Mouse (Mus musculus) CH12.LX (cell line): ENCODE data around the gene Dnajc6. TPM values are rescaled to one million over a fixed set of nuclear protein-coding genes. Genes with fewer than 3 reads are reported as not detected.

Source experiments
- DNase-seq: peaks from one replicate; pipeline ENCODE4 v3.0.0-alpha.2; 2013; ENCODE audit errors: extremely low read depth
- H3K27ac ChIP-seq: 2 replicates; pipeline ENCODE4 v1.5.1; 2012; ENCODE audit warnings: low read depth, mild to moderate bottlenecking, control low read depth, moderate library complexity; ENCODE audit not compliant: insufficient read depth
- H3K27me3 ChIP-seq: replicated peaks from 2 replicates; pipeline ENCODE3; 2012; ENCODE audit warnings: inconsistent platforms
- H3K36me3 ChIP-seq, 2 experiments: replicated peaks in 1 of 2; 2 replicates each; pipeline versions ENCODE3 to v1.6.1; 2012; ENCODE audit warnings: inconsistent platforms in 1 of 2, low read length in 1 of 2, mild to moderate bottlenecking in 1 of 2, mixed read lengths in 1 of 2, moderate library complexity in 1 of 2; ENCODE audit not compliant: control insufficient read depth in 1 of 2, insufficient read depth in 1 of 2
- H3K4me1 ChIP-seq, 2 experiments: 2 replicates each; pipeline ENCODE4 v1.6.1; 2012; ENCODE audit warnings: inconsistent platforms in 1 of 2, moderate library complexity in 1 of 2; ENCODE audit not compliant: insufficient read depth in 2 of 2, control insufficient read depth in 1 of 2
- H3K4me2 ChIP-seq: 2 replicates; pipeline ENCODE4 v1.6.1; 2012; ENCODE audit warnings: low read depth, mild to moderate bottlenecking, control low read depth; ENCODE audit not compliant: poor library complexity, insufficient read depth, severe bottlenecking
- H3K4me3 ChIP-seq, 3 experiments: fragments of 150-350 bp in 1 of 3; sonication (generic) in 1 of 3; replicated peaks in 1 of 3; 2 replicates each; pipeline versions ENCODE3 to v1.5.1; 2011 to 2012; ENCODE audit warnings: low read depth in 2 of 3, low read length in 2 of 3, mild to moderate bottlenecking in 2 of 3, moderate library complexity in 2 of 3, control low read depth in 1 of 3, improper control_type of control experiment in 1 of 3, inconsistent platforms in 1 of 3, mixed read lengths in 1 of 3; ENCODE audit not compliant: poor library complexity in 1 of 3
- H3K79me2 ChIP-seq: replicated peaks from 2 replicates; pipeline ENCODE4 v1.6.1; 2012; ENCODE audit warnings: mild to moderate bottlenecking, moderate library complexity; ENCODE audit not compliant: control insufficient read depth, poor library complexity, insufficient read depth, severe bottlenecking; ENCODE audit errors: extremely low read depth
- H3K9ac ChIP-seq: 2 replicates; pipeline ENCODE4 v1.6.1; 2012; ENCODE audit warnings: low read depth, mild to moderate bottlenecking, control low read depth, moderate library complexity; ENCODE audit not compliant: insufficient read depth
- H3K9me3 ChIP-seq: replicated peaks from 2 replicates; pipeline ENCODE3; 2012; ENCODE audit warnings: low read length, inconsistent platforms, mixed read lengths
- CHD1 ChIP-seq: IDR thresholded peaks from 2 replicates; pipeline ENCODE4 v1.6.1; 2012; ENCODE audit warnings: low read depth, low read length, improper control_type of control experiment, inconsistent platforms
- ETS1 ChIP-seq: conservative IDR thresholded peaks from 2 replicates; pipeline ENCODE4 v1.6.1; 2012; ENCODE audit warnings: low read depth, mild to moderate bottlenecking, inconsistent platforms, low read length, improper control_type of control experiment, moderate library complexity
- HCFC1 ChIP-seq: IDR thresholded peaks from 2 replicates; pipeline ENCODE4 v1.6.1; 2012; ENCODE audit warnings: low read depth, mild to moderate bottlenecking, inconsistent platforms, low read length, improper control_type of control experiment
- KAT2A ChIP-seq: IDR thresholded peaks from 2 replicates; pipeline ENCODE4 v1.6.1; 2012; ENCODE audit warnings: low read length, improper control_type of control experiment, inconsistent platforms; ENCODE audit not compliant: insufficient replicate concordance
- MAX ChIP-seq: IDR thresholded peaks from 2 replicates; pipeline ENCODE4 v1.6.1; 2011; ENCODE audit warnings: low read length, improper control_type of control experiment
- MAZ ChIP-seq: IDR thresholded peaks from 2 replicates; pipeline ENCODE4 v1.6.1; 2012; ENCODE audit warnings: low read depth, mild to moderate bottlenecking, inconsistent platforms, low read length, improper control_type of control experiment, moderate library complexity
- PAX5 ChIP-seq: IDR thresholded peaks from 2 replicates; pipeline ENCODE4 v1.6.1; 2012; ENCODE audit warnings: low read length, inconsistent platforms, mixed read lengths
- RCOR1 ChIP-seq: conservative IDR thresholded peaks from 2 replicates; pipeline ENCODE4 v1.6.1; 2012; ENCODE audit warnings: low read depth, mild to moderate bottlenecking, inconsistent platforms, low read length, improper control_type of control experiment
- UBTF ChIP-seq: IDR thresholded peaks from 2 replicates; pipeline ENCODE4 v1.6.1; 2012; ENCODE audit warnings: low read depth, mild to moderate bottlenecking, inconsistent platforms, low read length, improper control_type of control experiment, moderate library complexity
- USF1 ChIP-seq: IDR thresholded peaks from 2 replicates; pipeline ENCODE4 v1.6.1; 2014; ENCODE audit warnings: low read depth, mild to moderate bottlenecking, inconsistent platforms, low read length, improper control_type of control experiment
- ZMIZ1 ChIP-seq: IDR thresholded peaks from 2 replicates; pipeline ENCODE4 v1.6.1; 2012; ENCODE audit warnings: low read depth, mild to moderate bottlenecking, inconsistent platforms, low read length, improper control_type of control experiment
- ZNF384 ChIP-seq: IDR thresholded peaks from 2 replicates; pipeline ENCODE4 v1.6.1; 2012; ENCODE audit warnings: low read depth, low read length, improper control_type of control experiment, inconsistent platforms
- dilution Hi-C: fragments of 300-500 bp; cut with MboI; formaldehyde crosslinking; loops from 2 replicates; pipeline ENCODE4 v1.14.3; 2020; ENCODE audit warnings: low sequenced_read_pairs; ENCODE audit not compliant: extremely low pct_unique_long_range_greater_than_20kb, extremely low pct_ligation_motif_present
- in situ Hi-C: fragments of 300-500 bp; cut with MboI; formaldehyde crosslinking; loops from 3 replicates; pipeline ENCODE4 v1.14.3; 2019; ENCODE audit warnings: low sequenced_read_pairs, low pct_ligation_motif_present, low pct_unique_long_range_greater_than_20kb, mixed read lengths
- polyA plus RNA-seq: library from polyadenylated mRNA; unstranded; fragments of >175 nt; gene quantifications from 2 replicates; pipeline ENCODE4 v1.2.1, GENCODE M21; 2012; ENCODE audit warnings: low read depth; ENCODE audit not compliant: insufficient read length
- total RNA-seq, 2 experiments: library from RNA; depleted of rRNA; stranded (reverse); fragments of 300-350 nt in 1 of 2; fragments of >200 nt in 1 of 2; gene quantifications; 2 replicates each; pipeline ENCODE4 v1.2.3; 2012 to 2014

Gene Dnajc6
- total and polyA plus RNA-seq, 3 experiments: not detected

GRCm38 (mm10) chr4:101472767-101473166, 23.7 kb upstream of the Dnajc6 start:
- dilution Hi-C loops (no loop called here), in situ Hi-C loops (no loop called here)
- Histone ChIP-seq H3K79me2 (no peaks in the 10 kb centered on the region), H3K4me3 (no peak overlapping the region), H3K27me3 (no peaks in the 10 kb centered on the region), H3K36me3 (no peaks in the 10 kb centered on the region), H3K27ac (no peak overlapping the region), H3K9ac (no peak overlapping the region), H3K4me2 (no peak overlapping the region), H3K9me3 (no peaks in the 10 kb centered on the region), H3K4me1 (no peaks in the 10 kb centered on the region)
- TF ChIP-seq UBTF: no peak
- DNase-seq: no peak

- no peak for TF ChIP-seq CHD1
- H3K4me1 ChIP-seq: no peaks in the 10 kb centered on the region
- no peaks in the 10 kb centered on the region for H3K79me2 ChIP-seq
- no peak overlapping the region for H3K27ac ChIP-seq
- dilution Hi-C loops (no loop called here), in situ Hi-C loops (no loop called here)
- H3K27me3 ChIP-seq: no peaks in the 10 kb centered on the region
- no peaks in the 10 kb centered on the region for H3K9me3 ChIP-seq
- H3K4me3 ChIP-seq: no peak overlapping the region
- H3K9ac ChIP-seq: no peak overlapping the region
- no peaks in the 10 kb centered on the region for H3K36me3 ChIP-seq
- DNase-seq: no peak
- no peak overlapping the region for H3K4me2 ChIP-seq
Observed at GRCm38 (mm10) chr4:101490320-101490917, 6.0 kb upstream of the Dnajc6 start.

- no peak for TF ChIP-seq ZNF384
- Histone ChIP-seq H3K4me3 (no peak overlapping the region), H3K4me2 (no peak overlapping the region), H3K36me3 (no peaks in the 10 kb centered on the region), H3K27ac (no peak overlapping the region), H3K9ac (no peak overlapping the region), H3K27me3 (no peaks in the 10 kb centered on the region), H3K4me1 (no peaks in the 10 kb centered on the region), H3K79me2 (no peaks in the 10 kb centered on the region), H3K9me3 (peaks cover 3% of the 10 kb centered on the region)
- dilution Hi-C loops (no loop called here), in situ Hi-C loops (no loop called here)
- DNase-seq: no peak
Observed at GRCm38 (mm10) chr4:101491704-101492103, 4.7 kb upstream of the Dnajc6 start.

- no peaks in the 10 kb centered on the region for H3K79me2 ChIP-seq
- H3K36me3 ChIP-seq: no peaks in the 10 kb centered on the region
- dilution Hi-C loops: no loop called here
- DNase-seq: no peak
- H3K4me2 ChIP-seq: no peak overlapping the region
- no peak overlapping the region for H3K9ac ChIP-seq
- TF ChIP-seq MAZ: no peak
- no peak for TF ChIP-seq KAT2A
- no peak for TF ChIP-seq ZMIZ1
- no peak for TF ChIP-seq HCFC1
- no peak for TF ChIP-seq ETS1
- TF ChIP-seq USF1: no peak
- no peak for TF ChIP-seq MAX
- no peak for TF ChIP-seq PAX5
- TF ChIP-seq RCOR1: no peak
- H3K27ac ChIP-seq: no peak overlapping the region
- H3K27me3 ChIP-seq: no peaks in the 10 kb centered on the region
- H3K4me1 ChIP-seq: no peaks in the 10 kb centered on the region
- peaks cover 3% of the 10 kb centered on the region for H3K9me3 ChIP-seq
- in situ Hi-C loops: no loop called here
- no peak overlapping the region for H3K4me3 ChIP-seq
Observed at GRCm38 (mm10) chr4:101493611-101494197, 2.7 kb upstream of the Dnajc6 start.
